Mouse (Mus musculus) T-cell, adult 2 months (primary cell): ENCODE measurements around the gene Slc38a2.

Experiments used
- DNase-seq: peaks from one replicate; pipeline ENCODE4 v3.0.0; 2022; ENCODE audit warnings: low spot score

Gene Slc38a2

DNA sequence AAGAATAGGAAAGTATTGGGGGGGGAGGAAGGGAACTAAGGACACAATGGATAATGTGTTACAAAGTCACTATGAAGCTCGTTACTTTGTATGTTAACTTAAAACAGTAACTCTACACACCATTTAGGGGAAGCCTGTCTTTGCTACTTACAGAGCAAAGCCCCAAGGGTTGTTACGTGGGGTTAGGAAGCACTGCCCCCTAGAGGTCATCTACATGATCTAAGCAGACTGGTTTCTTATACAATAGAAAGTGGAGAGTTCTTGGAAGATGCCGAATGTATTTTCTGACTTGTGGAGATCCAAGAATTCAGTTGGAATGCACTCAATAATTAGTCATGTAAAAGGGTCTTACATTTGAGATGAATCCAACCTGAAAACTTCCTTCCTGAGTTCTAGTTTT lies 33.6 kb downstream of the Slc38a2 start:
- DNase-seq, result peak; percentile 84

DNA sequence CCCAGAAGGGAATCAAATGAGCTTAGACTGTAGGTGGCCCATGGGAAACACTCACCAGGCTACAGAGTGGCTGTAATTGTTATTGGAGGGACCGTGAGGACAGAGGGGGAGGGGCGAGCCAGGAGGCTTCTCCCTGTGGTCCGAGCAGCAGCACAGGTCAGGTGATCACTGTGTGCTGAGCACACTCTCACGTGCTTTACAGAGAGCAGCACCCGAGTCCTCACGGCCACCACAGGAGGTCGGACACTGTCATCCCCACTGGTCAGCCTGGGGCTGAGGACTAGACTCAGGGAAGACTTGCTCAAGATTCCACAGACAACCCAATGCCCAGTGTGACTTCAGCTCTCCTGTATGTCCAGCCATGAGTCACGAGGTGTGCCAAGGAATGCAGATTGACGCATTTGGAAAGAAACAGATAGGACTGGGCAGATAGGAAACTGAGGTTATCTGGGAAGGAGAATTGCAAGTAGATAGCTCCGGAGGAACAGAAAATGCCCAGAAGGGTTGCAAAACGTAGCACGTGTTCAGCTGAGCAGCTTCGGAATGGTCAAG lies 38.9 kb downstream of the Slc38a2 start:
- DNase-seq, result no peak

DNA sequence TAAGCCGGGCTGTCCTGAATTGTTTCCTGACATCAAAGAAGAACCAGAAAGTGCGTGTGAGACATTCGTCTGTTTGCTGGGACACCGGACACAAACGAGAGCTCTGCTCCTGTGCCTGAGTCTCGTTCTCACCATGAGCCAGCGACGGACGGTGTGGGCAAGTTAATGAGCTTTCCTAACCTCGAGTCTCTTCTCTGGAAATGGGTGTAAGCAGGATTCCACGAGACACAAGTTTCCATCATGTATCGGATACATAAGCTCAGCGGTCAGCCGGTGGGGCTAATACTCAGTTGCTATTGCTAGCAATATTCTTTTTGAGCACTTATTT lies 41.3 kb downstream of the Slc38a2 start:
- no peak for DNase-seq

DNA sequence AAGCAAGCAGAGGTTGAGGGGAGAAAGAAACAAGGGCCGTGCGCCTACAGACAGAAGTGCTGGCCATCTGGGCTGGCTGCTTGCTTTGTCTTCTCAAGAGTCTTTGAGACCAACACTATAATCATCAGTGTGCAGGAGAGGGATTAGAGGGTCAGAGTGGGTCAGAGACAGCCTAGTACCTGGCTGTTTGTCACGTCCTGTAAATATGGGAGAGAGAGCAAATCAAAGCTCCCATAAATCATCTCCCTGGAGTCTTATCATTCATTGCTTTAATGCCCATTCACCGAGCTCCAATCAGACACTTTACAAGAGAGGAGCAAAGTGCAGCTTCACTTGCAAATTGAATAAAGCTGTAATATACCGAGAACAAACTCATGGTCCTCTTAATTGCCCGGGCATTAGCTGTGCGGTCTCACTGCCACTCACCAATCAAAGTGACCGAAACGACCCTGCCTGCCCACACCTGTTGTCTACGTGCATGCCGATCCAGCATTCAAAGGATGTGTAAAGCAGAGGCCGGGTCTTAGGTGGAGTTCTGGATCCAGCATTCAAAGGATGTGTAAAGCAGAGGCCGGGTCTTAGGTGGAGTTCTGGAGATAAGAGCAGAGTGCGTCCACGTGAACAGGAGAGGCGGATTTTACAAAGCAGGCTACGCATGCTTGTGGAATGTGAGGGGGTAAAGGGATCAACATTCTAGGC lies 41.8 kb downstream of the Slc38a2 start:
- no peak for DNase-seq

DNA sequence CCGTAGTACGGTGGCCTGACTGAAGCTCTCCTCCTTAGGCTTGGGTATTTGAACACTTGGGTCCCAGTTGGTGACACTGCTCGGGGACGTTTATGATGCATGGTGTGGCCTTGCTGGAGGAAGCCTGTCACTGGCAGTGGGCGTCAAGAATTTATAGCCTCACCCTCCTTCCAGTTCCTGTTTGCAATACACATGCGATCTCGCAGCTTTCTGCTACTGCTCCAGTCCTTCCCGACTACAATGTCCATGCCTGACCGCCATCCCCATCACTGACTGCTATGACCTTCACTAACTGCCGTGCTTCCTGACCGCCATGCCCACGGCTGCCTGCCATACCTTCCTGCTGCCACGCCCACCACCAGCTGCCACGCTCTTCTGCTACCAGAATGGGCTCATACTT lies 44.0 kb downstream of the Slc38a2 start:
- peak; percentile 46 for DNase-seq

DNA sequence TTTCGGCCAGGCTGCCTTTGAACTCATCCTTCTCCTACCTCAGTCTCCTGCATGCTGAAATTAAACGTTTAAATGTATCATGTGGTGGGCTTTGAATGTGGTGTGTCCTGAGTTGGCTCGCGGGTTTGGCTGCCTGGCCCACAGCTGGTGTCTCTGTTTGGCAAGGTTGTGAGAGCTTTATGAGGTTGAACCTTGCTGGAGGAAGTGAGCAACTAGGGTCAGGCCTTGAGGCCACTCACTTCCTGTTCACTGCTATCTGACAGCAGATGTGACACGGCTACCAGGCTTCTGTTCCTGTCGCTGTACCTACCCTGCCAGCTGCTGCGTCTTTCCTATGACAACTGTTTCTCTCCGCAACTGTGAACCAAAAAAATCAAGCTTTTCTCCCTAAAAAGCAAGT lies 44.8 kb downstream of the Slc38a2 start:
- DNase-seq, result peak; percentile 84

DNA sequence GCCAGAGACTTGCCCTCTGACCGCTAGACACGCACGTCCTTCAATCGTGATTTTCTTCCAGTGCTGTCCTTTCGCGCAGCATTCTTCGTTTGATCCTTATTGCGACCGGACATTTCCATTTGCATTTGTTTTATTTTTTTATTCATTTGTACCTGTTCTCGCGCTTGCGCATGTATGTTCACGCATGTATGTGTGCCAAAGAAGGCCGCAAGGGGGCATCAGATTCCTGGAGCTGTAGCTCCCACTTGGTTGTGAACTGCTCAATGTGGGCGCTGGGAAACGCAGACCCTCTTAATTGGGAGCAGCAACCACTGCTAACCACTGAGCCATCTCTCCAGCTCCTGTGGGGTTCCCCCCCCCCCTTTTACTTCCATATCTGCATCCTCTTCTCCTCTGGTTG lies 46.5 kb downstream of the Slc38a2 start:
- DNase-seq, result no peak

DNA sequence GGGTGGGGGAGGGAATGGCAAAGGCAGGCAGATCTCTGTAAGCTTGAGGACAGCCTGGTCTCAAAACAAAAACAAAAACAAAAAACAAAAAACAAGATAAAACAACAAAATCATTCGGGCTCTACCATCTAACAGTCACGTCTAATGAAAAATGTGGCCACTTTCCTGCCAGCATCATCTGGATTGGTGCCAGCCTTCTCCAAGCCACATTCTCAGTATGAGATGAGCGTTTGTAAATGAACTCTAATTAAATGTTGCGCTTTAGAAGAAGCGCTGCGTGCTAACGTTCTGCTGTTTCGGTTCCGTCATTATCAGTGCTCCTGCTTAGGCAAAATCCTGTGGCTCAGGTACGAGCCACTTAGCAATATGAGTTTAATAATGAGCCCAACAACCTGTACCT lies 47.0 kb downstream of the Slc38a2 start:
- no peak for DNase-seq

DNA sequence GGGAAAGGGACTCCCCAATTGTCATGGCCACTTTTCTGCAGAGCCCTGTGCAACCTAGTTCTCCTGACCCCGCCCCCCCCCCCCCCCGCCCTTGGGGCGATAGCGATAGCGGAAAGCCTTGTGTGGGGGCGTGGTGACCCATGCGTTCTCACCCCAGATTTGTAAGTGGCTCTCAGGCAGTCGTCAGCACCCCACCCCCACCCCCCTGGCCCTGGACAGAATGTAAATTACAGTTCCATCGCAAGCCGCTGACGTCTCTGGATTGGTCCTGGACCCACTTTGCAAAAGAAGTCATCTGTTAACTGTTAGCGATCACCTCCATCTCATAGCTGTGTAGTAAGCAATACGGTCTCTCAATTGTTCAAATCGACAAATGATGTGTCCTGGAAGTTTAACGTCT lies 52.2 kb downstream of the Slc38a2 start:
- DNase-seq, result no peak

DNA sequence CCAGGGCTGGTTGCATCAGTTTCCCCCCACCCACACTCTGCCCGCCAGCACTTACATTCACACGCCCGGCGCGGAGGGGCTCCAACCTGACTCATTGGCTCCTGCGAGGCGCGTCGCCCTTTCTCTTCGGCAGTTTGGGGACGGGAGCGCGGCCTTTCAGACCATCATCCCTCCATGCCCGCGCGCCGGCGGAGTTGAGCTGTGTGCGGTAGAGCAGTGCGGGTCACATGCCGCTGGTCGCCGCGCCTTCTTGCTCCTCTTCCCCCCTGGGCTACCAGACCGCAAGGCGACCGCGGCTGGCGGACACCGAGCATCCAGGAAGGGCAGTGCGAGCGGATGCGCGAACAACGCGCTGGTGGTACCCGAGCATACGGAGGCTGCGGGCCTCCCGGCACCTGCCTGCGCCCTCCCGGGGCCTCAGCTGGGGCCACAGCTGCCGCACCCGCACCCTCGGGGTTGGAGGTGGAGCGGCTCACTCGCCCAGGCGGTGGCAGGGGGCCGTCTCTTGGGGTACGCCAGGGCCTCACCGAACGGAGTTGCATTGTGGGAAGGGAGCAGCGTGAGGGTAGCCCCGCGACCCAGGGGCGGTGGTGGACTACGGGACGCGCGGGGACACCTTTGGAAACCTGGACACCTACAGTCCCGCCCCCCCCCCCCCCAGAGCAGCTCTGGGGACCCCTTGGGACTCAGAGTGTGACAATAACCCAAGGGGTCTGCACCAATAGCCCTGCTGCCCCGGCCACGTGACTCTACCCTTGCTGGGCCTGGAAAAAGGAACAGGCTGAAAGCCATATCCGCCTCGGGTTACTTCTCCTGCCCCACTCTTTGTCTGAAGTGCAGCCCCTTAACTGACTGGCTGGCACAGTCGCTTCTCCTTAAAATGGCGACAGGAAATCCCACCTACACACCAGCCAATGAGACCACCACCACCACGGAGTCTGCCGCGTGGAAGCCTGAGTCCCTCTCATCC lies 56.8 kb downstream of the Slc38a2 start, which contains the start of gene Slc38a1:
Gene Slc38a1, minus strand, starts transcription at position 478 of the 970 bp plus-strand sequence.
- peak; percentile 79 for DNase-seq

DNA sequence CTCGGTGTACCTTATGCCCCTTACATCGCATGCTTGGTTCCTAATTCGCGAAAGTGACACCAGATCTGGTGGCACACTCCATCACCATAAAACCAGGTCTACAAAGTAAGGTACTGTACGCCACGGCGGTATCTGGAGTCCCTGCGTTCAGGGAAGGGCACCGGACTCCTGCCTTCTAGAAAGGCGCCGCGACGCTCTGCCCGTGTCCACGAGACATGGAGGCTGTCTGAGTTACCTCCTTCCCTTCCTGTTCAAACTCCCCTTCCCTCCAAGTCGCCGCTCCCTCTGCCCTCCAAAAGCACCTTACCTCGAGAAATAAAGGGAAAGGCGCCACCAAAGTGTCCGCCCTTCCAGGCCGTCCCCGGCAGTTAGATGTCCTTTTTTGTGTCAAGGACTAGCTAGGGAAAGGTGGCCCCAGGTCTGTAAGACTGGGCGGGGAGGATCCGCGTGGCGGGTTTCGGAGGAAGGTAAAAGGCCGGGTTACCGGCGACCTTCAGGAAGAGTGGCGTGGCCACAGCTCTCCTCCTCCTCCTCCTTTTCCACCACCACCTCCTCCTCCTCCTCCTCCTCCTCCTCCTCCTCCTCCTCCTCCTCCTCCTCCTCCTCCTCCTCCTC lies 57.6 kb downstream of the Slc38a2 start:
- DNase-seq, result peak; percentile 53

DNA sequence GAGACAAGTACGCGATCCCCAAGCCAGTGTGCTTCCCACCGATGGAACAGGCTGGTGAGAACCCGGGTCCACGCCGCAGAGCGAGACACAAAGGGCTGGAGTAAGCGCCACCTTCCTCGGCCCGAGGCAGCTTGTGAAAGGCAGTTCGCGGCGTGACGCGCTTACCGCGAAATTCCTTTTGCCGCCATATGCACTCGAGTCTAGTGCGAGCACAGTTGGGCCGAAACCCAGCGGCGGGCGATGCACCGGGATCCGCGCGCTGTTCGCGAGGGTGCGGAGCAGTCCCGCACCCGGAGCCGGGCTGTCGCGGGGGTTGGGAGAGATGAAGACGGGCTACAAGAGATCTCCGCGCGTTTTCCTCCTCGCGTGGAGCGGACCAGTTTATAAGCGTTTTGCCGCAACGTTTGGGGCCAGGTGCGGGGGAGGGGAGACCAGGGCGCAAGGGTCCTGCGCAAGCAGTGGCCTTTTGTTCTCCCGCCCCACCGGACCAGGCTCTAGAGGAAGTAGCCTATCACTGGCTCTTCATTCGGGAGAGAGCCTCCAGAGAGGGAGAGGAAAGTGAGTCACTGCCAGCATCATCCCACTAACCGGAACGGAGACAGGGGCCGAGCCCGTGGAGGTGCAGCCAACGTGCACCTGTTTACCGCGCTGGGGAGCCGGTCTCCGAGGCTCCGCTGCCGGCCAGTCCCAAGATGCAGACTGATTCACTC lies 58.3 kb downstream of the Slc38a2 start:
- peak; percentile 67 for DNase-seq

DNA sequence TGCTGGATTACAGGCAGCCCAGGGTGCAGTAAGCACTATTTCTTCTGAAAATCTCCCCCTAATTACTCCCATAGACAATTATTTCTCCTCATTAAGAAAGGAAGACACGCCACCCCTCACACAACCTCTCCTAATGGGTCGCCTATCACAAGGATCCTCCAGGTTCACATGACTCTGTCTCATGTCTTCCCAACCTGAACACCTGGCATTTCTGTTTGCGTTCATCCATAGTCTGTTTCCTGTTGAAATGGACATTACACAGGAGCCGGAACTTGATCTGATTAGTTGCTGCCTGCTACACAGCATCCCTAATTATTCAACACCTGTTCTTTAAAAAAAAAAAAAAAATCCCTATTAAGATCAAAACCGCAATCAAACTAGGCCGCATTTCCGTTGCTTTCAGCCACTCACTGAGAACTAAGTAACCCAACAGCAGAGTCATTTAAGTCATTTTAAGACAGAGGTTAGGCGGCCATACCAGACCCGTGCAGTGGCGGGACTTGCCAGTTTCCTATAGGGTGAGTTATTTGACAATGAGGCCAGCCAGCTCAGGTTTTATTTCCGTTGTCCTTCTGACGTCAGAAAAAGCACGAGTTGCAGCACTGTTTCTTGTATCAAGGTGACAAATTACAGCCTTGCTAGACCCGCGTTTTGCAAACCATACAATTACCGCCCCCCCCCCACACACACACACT lies 59.1 kb downstream of the Slc38a2 start:
- peak; percentile 85 for DNase-seq

DNA sequence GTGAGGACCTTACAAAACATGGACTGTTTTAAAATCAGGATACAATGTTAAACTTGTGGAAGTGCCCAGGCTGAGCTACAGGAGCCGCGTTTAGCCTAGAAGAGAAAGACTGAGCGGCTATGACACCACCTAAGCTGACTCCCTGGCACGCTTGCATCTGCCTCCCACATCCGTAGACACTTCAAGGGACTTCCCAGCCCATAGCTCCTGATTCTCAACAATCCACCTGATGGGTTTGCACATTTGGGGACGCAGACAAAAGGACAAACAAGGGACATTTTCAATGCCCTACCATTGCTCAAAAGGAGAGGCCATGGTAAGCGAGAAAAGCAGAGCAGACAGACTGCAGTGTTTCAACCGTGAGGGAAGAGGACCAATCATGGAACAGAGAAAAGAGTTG lies 59.9 kb downstream of the Slc38a2 start:
- peak; percentile 22 for DNase-seq

DNA sequence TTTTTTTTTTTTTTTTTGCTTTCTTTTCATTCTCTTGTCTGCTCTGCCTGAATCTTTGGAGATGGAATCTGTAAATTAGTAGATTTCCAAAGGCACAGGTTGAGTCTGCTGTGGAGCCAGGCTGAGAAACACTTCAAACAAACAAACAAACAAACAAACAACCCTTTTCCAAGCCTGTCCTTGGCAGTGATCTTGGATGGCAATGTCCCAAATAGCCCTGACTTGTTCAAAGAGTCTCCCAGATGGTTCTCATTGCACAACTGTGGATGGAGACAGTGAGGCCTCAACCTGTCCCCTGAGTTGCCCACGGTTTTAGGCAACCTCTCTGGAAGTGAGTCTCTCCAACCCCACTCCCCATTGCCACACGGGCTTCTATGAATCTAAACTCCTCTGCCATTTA lies 60.9 kb downstream of the Slc38a2 start:
- DNase-seq, result no peak

DNA sequence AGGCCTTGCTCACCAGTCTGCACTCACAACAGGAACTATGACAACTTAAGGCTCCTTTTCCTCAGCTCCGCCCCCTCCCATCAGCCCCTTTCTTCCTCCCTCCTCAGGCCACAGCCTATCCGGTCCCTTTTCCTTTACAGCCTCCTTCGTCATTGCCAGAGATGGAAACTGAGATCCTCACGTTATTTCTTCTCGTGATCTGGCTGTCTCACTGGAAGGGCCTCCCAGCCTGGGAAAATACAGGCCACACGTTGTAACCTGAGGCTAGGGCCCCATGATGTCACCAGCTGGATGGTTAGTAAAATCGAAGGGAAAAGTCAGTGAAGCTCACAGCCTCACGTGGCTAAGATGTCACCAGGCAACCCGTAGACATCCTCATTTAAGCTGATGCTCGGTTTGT lies 61.4 kb downstream of the Slc38a2 start:
- DNase-seq, result peak; percentile 94
